8 mouse cellular contexts compared by ENCODE assay signal in genomic region chr5:114608516-114608915, GRCm38 (mm10). TPM values are rescaled to one million over a fixed set of nuclear protein-coding genes. Genes with fewer than 3 reads are reported as not detected.
DNase-seq lines count a peak whose midpoint lies in the region; ATAC-seq and TF ChIP-seq lines count a peak whose summit lies in the region.
"Had no signal": no experiment of that assay in that cellular context is flagged by ENCODE, and none has a peak within 500 bp of the region (broad histone marks: within the 10 kb centered on the region; RNA-seq: fewer than 3 reads in every experiment).

No protein-coding gene starts in this region.

- peak; percentile 83 to 99 (median 96) for TF ChIP-seq CTCF in MEL (IDR thresholded peaks at IDR 0.05 in 2 of 3, conservative IDR thresholded peaks at IDR 0.05 in 1 of 3; ENCODE audit: control insufficient read depth in 1 of 3, insufficient read depth in 1 of 3, low read depth in 2 of 3, low read length in 3 of 3, poor library complexity in 1 of 3, severe bottlenecking in 1 of 3)
- peak; percentile 94 for TF ChIP-seq CTCF in brain, embryonic 14.5 days (IDR thresholded peaks at IDR 0.05; ENCODE audit: borderline replicate concordance, extremely low read depth, insufficient read depth, insufficient read length)

- intact Hi-C loops in left cerebral cortex, postnatal 25 days (cut with DNase I) = loop anchor here (2.0 to 10.0 kb wide), 3 partner anchors 42 to 294 kb away; no protein-coding TSS in a partner anchor

- TF ChIP-seq POLR2A in MEL (IDR thresholded peaks at IDR 0.05; ENCODE audit: control insufficient read depth in 1 of 2, insufficient read depth in 1 of 2, low read depth in 1 of 2, low read length in 2 of 2, poor library complexity in 1 of 2) = no peak
- TF ChIP-seq POLR2A in brain, embryonic 14.5 days (IDR thresholded peaks at IDR 0.05; ENCODE audit: borderline replicate concordance, extremely low read depth, insufficient read depth, insufficient read length, poor library complexity, severe bottlenecking) = no peak

- DNase-seq in MEL (ENCODE audit: low read depth, low spot score) = peak; percentile 60
- DNase-seq in brain, embryonic 14.5 days (ENCODE audit: low read depth) = peak; percentile 95
- peak; percentile 71 to 72 for DNase-seq in left cerebral cortex, postnatal 25 days (ENCODE audit: low spot score in 2 of 2)
- DNase-seq in spleen, postnatal 10 days (ENCODE audit: low spot score in 2 of 2) = peak; percentile 78 to 85
- DNase-seq: liver, embryonic 13.5 days had no signal

- peak overlapping the region; percentile 13; the same call in 1 of the 2 replicates for H3K4me2 ChIP-seq in forebrain, embryonic 12.5 days
- H3K4me2 ChIP-seq in hindbrain, embryonic 16.5 days (ENCODE audit: low read length) = peak overlapping the region; percentile 19; the same call in 1 of the 2 replicates
- 0 out of 2 replicates have a peak overlapping the region, but pooled peaks have one; percentile 17 for H3K4me2 ChIP-seq in midbrain, embryonic 13.5 days (replicated peaks)
- H3K4me2 ChIP-seq: liver, embryonic 13.5 days had no signal

- peak; percentile 21; the same call in 1 of the 2 replicates for ATAC-seq in forebrain, embryonic 12.5 days (ENCODE audit: low FRiP score)
- 0 out of 2 replicates have a peak, but pooled peaks have one; percentile 5 for ATAC-seq in hindbrain, embryonic 16.5 days
- peak; percentile 14; the same call in 1 of the 2 replicates for ATAC-seq in midbrain, embryonic 13.5 days

- H3K9me3 ChIP-seq in MEL (replicated peaks; ENCODE audit: insufficient read depth, low read length) = no peaks in the 10 kb centered on the region
- H3K9me3 ChIP-seq in forebrain, embryonic 12.5 days = no peaks in the 10 kb centered on the region
- H3K9me3 ChIP-seq in hindbrain, embryonic 16.5 days (ENCODE audit: control insufficient read depth, low read length) = no peaks in the 10 kb centered on the region
- no peaks in the 10 kb centered on the region for H3K9me3 ChIP-seq in midbrain, embryonic 13.5 days
- H3K9me3 ChIP-seq: liver, embryonic 13.5 days had no signal

- H3K27me3 ChIP-seq in MEL (ENCODE audit: control insufficient read depth in 1 of 2, insufficient read depth in 2 of 2, low read length in 2 of 2) = no peaks in the 10 kb centered on the region
- peaks cover 5% of the 10 kb centered on the region; the same call in 1 of the 2 replicates for H3K27me3 ChIP-seq in forebrain, embryonic 12.5 days
- H3K27me3 ChIP-seq in hindbrain, embryonic 16.5 days (replicated peaks; ENCODE audit: control insufficient read depth, insufficient read depth, low read length) = no peaks in the 10 kb centered on the region
- no peaks in the 10 kb centered on the region for H3K27me3 ChIP-seq in midbrain, embryonic 13.5 days

- no peaks in the 10 kb centered on the region for H3K79me2 ChIP-seq in MEL (ENCODE audit: control insufficient read depth, insufficient read depth, low read length, poor library complexity)

- no peaks in the 10 kb centered on the region for H3K36me3 ChIP-seq in MEL (ENCODE audit: control insufficient read depth in 1 of 2, insufficient read depth in 2 of 2, low read length in 2 of 2)
- peaks cover 21% of the 10 kb centered on the region for H3K36me3 ChIP-seq in forebrain, embryonic 12.5 days (replicated peaks)
- H3K36me3 ChIP-seq in hindbrain, embryonic 16.5 days (ENCODE audit: control insufficient read depth, insufficient read depth, low read length) = peaks cover 9% of the 10 kb centered on the region
- peaks cover 24% of the 10 kb centered on the region for H3K36me3 ChIP-seq in midbrain, embryonic 13.5 days
- H3K36me3 ChIP-seq: liver, embryonic 13.5 days had no signal

- H3K27ac ChIP-seq in MEL (ENCODE audit: control insufficient read depth, low read depth, low read length) = no peak overlapping the region
- peak overlapping the region; percentile 46 for H3K27ac ChIP-seq in forebrain, embryonic 12.5 days
- H3K27ac ChIP-seq in hindbrain, embryonic 16.5 days (ENCODE audit: low read depth, low read length) = peak overlapping the region; percentile 6; the same call in 1 of the 2 replicates
- H3K27ac ChIP-seq in midbrain, embryonic 13.5 days = peak overlapping the region; percentile 61
- H3K27ac ChIP-seq: liver, embryonic 13.5 days had no signal

- no peak overlapping the region for H3K9ac ChIP-seq in MEL (ENCODE audit: control insufficient read depth, low read depth, low read length, poor library complexity, severe bottlenecking)
- H3K9ac ChIP-seq in forebrain, embryonic 12.5 days = no peak overlapping the region
- peak overlapping the region; percentile 13; the same call in 1 of the 2 replicates for H3K9ac ChIP-seq in hindbrain, embryonic 16.5 days (ENCODE audit: low read depth, low read length)
- H3K9ac ChIP-seq in midbrain, embryonic 13.5 days (replicated peaks) = no peak overlapping the region
- H3K9ac ChIP-seq: liver, embryonic 13.5 days had no signal

- H3K4me3 ChIP-seq in MEL (ENCODE audit: control insufficient read depth in 1 of 2, insufficient read depth in 1 of 2, low read depth in 2 of 2, low read length in 2 of 2) = no peak overlapping the region
- no peak overlapping the region for H3K4me3 ChIP-seq in forebrain, embryonic 12.5 days (replicated peaks)
- no peak overlapping the region for H3K4me3 ChIP-seq in hindbrain, embryonic 16.5 days (ENCODE audit: low read length)
- no peak overlapping the region for H3K4me3 ChIP-seq in midbrain, embryonic 13.5 days (replicated peaks)
- H3K4me3 ChIP-seq: liver, embryonic 13.5 days had no signal

- TF ChIP-seq RAD21 in MEL (IDR thresholded peaks at IDR 0.05; ENCODE audit: low read depth, low read length) = peak; percentile 49

- TF ChIP-seq EP300 in MEL (IDR thresholded peaks at IDR 0.05; ENCODE audit: low read depth in 1 of 2, low read length in 2 of 2) = no peak

- no peaks in the 10 kb centered on the region for H3K4me1 ChIP-seq in MEL (ENCODE audit: control insufficient read depth in 1 of 2, insufficient read depth in 2 of 2, low read length in 2 of 2)
- peaks cover 61% of the 10 kb centered on the region for H3K4me1 ChIP-seq in forebrain, embryonic 12.5 days
- peaks cover 47% of the 10 kb centered on the region for H3K4me1 ChIP-seq in hindbrain, embryonic 16.5 days (ENCODE audit: control insufficient read depth, insufficient read depth, low read depth, low read length)
- H3K4me1 ChIP-seq in midbrain, embryonic 13.5 days (replicated peaks) = peaks cover 64% of the 10 kb centered on the region

- WGBS in forebrain, embryonic 12.5 days = 2% methylated on average over 12 of the region's 12 CpGs
- 5% methylated on average over 12 of the region's 12 CpGs for WGBS in hindbrain, embryonic 16.5 days
- 4% methylated on average over 12 of the region's 12 CpGs for WGBS in midbrain, embryonic 13.5 days

TF ChIP-seq in MEL, 35 proteins besides CTCF, POLR2A, EP300 and RAD21:
- TF ChIP-seq ZC3H11A (IDR thresholded peaks at IDR 0.05; ENCODE audit: low read depth, low read length) (0 out of 2 replicates have a peak, but pooled peaks have one; percentile 34), HCFC1 (IDR thresholded peaks at IDR 0.05; ENCODE audit: low read depth, low read length) (no peak), ZNF384 (IDR thresholded peaks at IDR 0.05; ENCODE audit: low read depth, low read length) (no peak), UBTF (IDR thresholded peaks at IDR 0.05; ENCODE audit: borderline replicate concordance, insufficient read depth, low read depth, low read length) (no peak), MAFK (IDR thresholded peaks at IDR 0.05; ENCODE audit: borderline replicate concordance, low read depth, low read length) (no peak), RCOR1 (IDR thresholded peaks at IDR 0.05; ENCODE audit: low read depth, low read length) (no peak), ZKSCAN1 (IDR thresholded peaks at IDR 0.05; ENCODE audit: low read depth, low read length) (no peak), SMC3 (IDR thresholded peaks at IDR 0.05; ENCODE audit: low read depth, low read length) (peak; percentile 73), MAZ (IDR thresholded peaks at IDR 0.05; ENCODE audit: low read depth, low read length) (no peak)

RNA-seq across cellular contexts. Expression of gene Fam222a, which starts 40.7 kb away (rescaled TPM):
- total RNA-seq in MEL (2012; rRNA removed) = 0.23 and 0.27 TPM in 2 replicates
- polyA plus RNA-seq in MEL (2012; ENCODE audit: insufficient read depth in 1 of 2, insufficient read length in 2 of 2, low read depth in 1 of 2, low replicate concordance in 2 of 2, missing spikeins in 1 of 2) = under 1 TPM in 1 of 2 experiments, not detected in 1; 0.70 TPM
- 13.6 and 16.6 TPM in 2 replicates for polyA plus RNA-seq in brain, embryonic 14.5 days (2012; rRNA removed)
- 6.9 and 10.2 TPM in 2 replicates for polyA plus RNA-seq in forebrain, embryonic 12.5 days (2016; fragmentation: Nextera tagmentation; extraction: Ambion mirVana)
- 4.7 and 4.9 TPM in 2 replicates for polyA plus RNA-seq in hindbrain, embryonic 16.5 days (2015; fragmentation: Nextera tagmentation; extraction: Ambion mirVana)
- 10 to 100 TPM in 1 of 2 experiments, 1 to 10 TPM in 1; 6.8 to 12.8 TPM for total RNA-seq in left cerebral cortex, postnatal 25 days (2021)
- 5.1 and 6.1 TPM in 2 replicates for polyA plus RNA-seq in midbrain, embryonic 13.5 days (2015; fragmentation: Nextera tagmentation; extraction: Ambion mirVana)

RNA-seq across cellular contexts. Expression of gene Trpv4, which starts 49.7 kb away (rescaled TPM):
- total RNA-seq in MEL (2012; rRNA removed) = not detected in 2 replicates
- under 1 TPM in 1 of 2 experiments, not detected in 1; 0.29 TPM for polyA plus RNA-seq in MEL (2012; ENCODE audit: insufficient read depth in 1 of 2, insufficient read length in 2 of 2, low read depth in 1 of 2, low replicate concordance in 2 of 2, missing spikeins in 1 of 2)
- 1.5 and 1.7 TPM in 2 replicates for polyA plus RNA-seq in brain, embryonic 14.5 days (2012; rRNA removed)
- polyA plus RNA-seq in forebrain, embryonic 12.5 days (2016; fragmentation: Nextera tagmentation; extraction: Ambion mirVana) = 0.67 and 0.69 TPM in 2 replicates
- 2.3 and 3.0 TPM in 2 replicates for polyA plus RNA-seq in hindbrain, embryonic 16.5 days (2015; fragmentation: Nextera tagmentation; extraction: Ambion mirVana)
- 1 to 10 TPM; 1.9 to 2.2 TPM for total RNA-seq in left cerebral cortex, postnatal 25 days (2021)
- 0.39 and 0.46 TPM in 2 replicates for polyA plus RNA-seq in midbrain, embryonic 13.5 days (2015; fragmentation: Nextera tagmentation; extraction: Ambion mirVana)
